Mouse (Mus musculus) B cell, adult (primary cell): Measurements from ENCODE around the gene Brd9. TPM values are rescaled to one million over a fixed set of nuclear protein-coding genes. Genes with fewer than 3 reads are reported as not detected.

ENCODE experiments used
- total RNA-seq: library from RNA; stranded (reverse); gene quantifications from 4 replicates; pipeline ENCODE4 v1.2.4, GENCODE M21; 2023; ENCODE audit not compliant: inconsistent age

Brd9 gene
- 91.6 to 107 TPM (median 102 TPM) in 4 replicates for total RNA-seq

GRCm38 (mm10) chr13:73937321-73938176, at the start of gene Brd9, which contains the start of gene Trip13:
TSS of gene Brd9 (plus strand) at chr13:73937811.
TSS of gene Trip13 (minus strand) at chr13:73937784.

GRCm38 (mm10) chr13:73963551-73963950, 25.9 kb downstream of the Brd9 start, which contains the start of gene Zdhhc11:
TSS of gene Zdhhc11 (plus strand) at chr13:73963851.

GRCm38 (mm10) chr13:74008948-74009718, 71.5 kb downstream of the Brd9 start, which contains the start of gene Tppp:
TSS of gene Tppp (plus strand) at chr13:74009407.

Other genes starting within 250 kb of the Brd9 start
- gene Slc6a19, start 232.9 kb upstream of the Brd9 start, total RNA-seq, result not detected in 4 replicates
- 7.6 to 11.5 TPM (median 9.4 TPM) in 4 replicates for gene Slc12a7, start 204.7 kb upstream of the Brd9 start, total RNA-seq
- gene Nkd2, start 90.2 kb upstream of the Brd9 start, total RNA-seq, result not detected in 4 replicates
- 4.0 to 5.9 TPM (median 4.9 TPM) in 4 replicates for gene Trip13, start within 50 bp of the Brd9 start, total RNA-seq
- not detected in 4 replicates for gene Zdhhc11, start 26.0 kb downstream of the Brd9 start, total RNA-seq
- gene Tppp, start 71.6 kb downstream of the Brd9 start, total RNA-seq, result 0.64 to 0.96 TPM (median 0.88 TPM) in 4 replicates
- 11.8 to 14.8 TPM (median 13.6 TPM) in 4 replicates for gene Cep72, start 124.5 kb downstream of the Brd9 start, total RNA-seq
- gene Slc9a3, start 183.6 kb downstream of the Brd9 start, total RNA-seq, result not detected in 4 replicates